Mouse (Mus musculus) cortical plate, adult 2 months (tissue): ENCODE data around the gene Gskip. TPM values are rescaled to one million over a fixed set of nuclear protein-coding genes. Genes with fewer than 3 reads are reported as not detected.
A peak's percentile ranks its signal among the peaks of the same experiment; 100 is the strongest.

Experiments
- H3K27ac ChIP-seq: fragments of 200-500 bp; 2 replicates; pipeline ENCODE4 v1.5.1; 2012; ENCODE audit warnings: low read length, control low read depth, inconsistent platforms; ENCODE audit not compliant: insufficient read depth
- H3K4me1 ChIP-seq: fragments of 200-500 bp; 2 replicates; pipeline ENCODE4 v1.6.1; 2011; ENCODE audit warnings: low read length; ENCODE audit not compliant: control insufficient read depth, insufficient read depth
- H3K4me3 ChIP-seq: fragments of 200-500 bp; 2 replicates; pipeline ENCODE4 v1.5.1; 2011; ENCODE audit warnings: mild to moderate bottlenecking, low read length, control low read depth; ENCODE audit not compliant: insufficient read depth
- CTCF ChIP-seq: fragments of 200-500 bp; IDR thresholded peaks from 2 replicates; pipeline ENCODE4 v1.5.1; 2011; ENCODE audit warnings: mild to moderate bottlenecking, control low read depth, low read length; ENCODE audit not compliant: insufficient read depth; ENCODE audit errors: extremely low read depth
- POLR2A ChIP-seq: fragments of 200-500 bp; IDR thresholded peaks from 2 replicates; pipeline ENCODE4 v1.6.1; 2011; ENCODE audit warnings: mild to moderate bottlenecking, low read length, control low read depth; ENCODE audit not compliant: insufficient read depth; ENCODE audit errors: extremely low read depth
- polyA plus RNA-seq: library from polyadenylated mRNA; depleted of rRNA; stranded (reverse); fragments of >200 nt; gene quantifications from 2 replicates; pipeline ENCODE4 v1.2.3, GENCODE M21; 2012

Gene Gskip
- polyA plus RNA-seq, 1 experiment = 23.2 TPM

- TF ChIP-seq POLR2A (no peak), CTCF (no peak)
Observed at GRCm38 (mm10) chr12:105720196-105720595, 35.6 kb downstream of the Gskip start.

GRCm38 (mm10) chr12:105721452-105722132, 37.0 kb downstream of the Gskip start:
- TF ChIP-seq CTCF (no peak), POLR2A (no peak)
- Histone ChIP-seq H3K4me3 (no peak overlapping the region), H3K27ac (no peak overlapping the region), H3K4me1 (no peaks in the 10 kb centered on the region)

More at GRCm38 (mm10) chr12:105720196-105720595, 35.6 kb downstream of the Gskip start:
- no peaks in the 10 kb centered on the region for H3K4me1 ChIP-seq
- no peak overlapping the region for H3K4me3 ChIP-seq
- H3K27ac ChIP-seq = no peak overlapping the region

- no peaks in the 10 kb centered on the region for H3K4me1 ChIP-seq
- H3K4me3 ChIP-seq = no peak overlapping the region
- H3K27ac ChIP-seq = no peak overlapping the region
- TF ChIP-seq CTCF = peak; percentile 62
- TF ChIP-seq POLR2A = no peak
Observed at GRCm38 (mm10) chr12:105722657-105723056, 38.0 kb downstream of the Gskip start.

GRCm38 (mm10) chr12:105724616-105725015, 40.0 kb downstream of the Gskip start:
- no peak overlapping the region for H3K4me3 ChIP-seq
- TF ChIP-seq CTCF (no peak), POLR2A (no peak)
- H3K27ac ChIP-seq = no peak overlapping the region
- H3K4me1 ChIP-seq = no peaks in the 10 kb centered on the region

- Histone ChIP-seq H3K4me3 (no peak overlapping the region), H3K4me1 (no peaks in the 10 kb centered on the region), H3K27ac (no peak overlapping the region)
- no peak for TF ChIP-seq CTCF
- no peak for TF ChIP-seq POLR2A
Observed at GRCm38 (mm10) chr12:105725736-105726135, 41.1 kb downstream of the Gskip start.

- H3K27ac ChIP-seq = no peak overlapping the region
- H3K4me3 ChIP-seq = no peak overlapping the region
- TF ChIP-seq POLR2A (no peak), CTCF (no peak)
- no peaks in the 10 kb centered on the region for H3K4me1 ChIP-seq
Observed at GRCm38 (mm10) chr12:105727268-105727667, 42.6 kb downstream of the Gskip start.

GRCm38 (mm10) chr12:105727964-105728363, 43.3 kb downstream of the Gskip start:
- H3K4me3 ChIP-seq = no peak overlapping the region
- no peaks in the 10 kb centered on the region for H3K4me1 ChIP-seq
- peak; percentile 49; the same call in 1 of the 2 replicates for TF ChIP-seq CTCF
- TF ChIP-seq POLR2A = no peak
- no peak overlapping the region for H3K27ac ChIP-seq

GRCm38 (mm10) chr12:105730851-105731460, 46.3 kb downstream of the Gskip start:
- no peak overlapping the region for H3K27ac ChIP-seq
- no peak overlapping the region for H3K4me3 ChIP-seq
- H3K4me1 ChIP-seq = no peaks in the 10 kb centered on the region
- TF ChIP-seq CTCF = no peak
- no peak for TF ChIP-seq POLR2A

GRCm38 (mm10) chr12:105733370-105734159, 48.9 kb downstream of the Gskip start:
- H3K27ac ChIP-seq = no peak overlapping the region
- H3K4me1 ChIP-seq = no peaks in the 10 kb centered on the region
- H3K4me3 ChIP-seq = no peak overlapping the region
- TF ChIP-seq CTCF (no peak), POLR2A (no peak)

GRCm38 (mm10) chr12:105735226-105735888, 50.7 kb downstream of the Gskip start:
- Histone ChIP-seq H3K4me3 (no peak overlapping the region), H3K4me1 (no peaks in the 10 kb centered on the region), H3K27ac (no peak overlapping the region)
- TF ChIP-seq CTCF = no peak
- TF ChIP-seq POLR2A = no peak
